Mouse (Mus musculus) cerebellum, postnatal 36 days (tissue): ENCODE results near the gene Hist1h3e.
A peak's percentile ranks its signal among the peaks of the same experiment; 100 is the strongest.

Experiments
- DNase-seq, 2 experiments: peaks; one replicate each; pipeline ENCODE4 v3.0.0; 2021 to 2022; ENCODE audit warnings: mixed read lengths in 2 of 2

Gene Hist1h3e

GRCm38 (mm10) chr13:23536076-23536822 lies 25.9 kb downstream of the Hist1h3e start:
- DNase-seq: no peak

GRCm38 (mm10) chr13:23535137-23536075 lies 26.8 kb downstream of the Hist1h3e start, which contains the start of gene Hist1h3g:
Hist1h3g (plus strand) TSS chr13:23535422.
- DNase-seq: peak; percentile 79 to 88

- DNase-seq: no peak
Observed at GRCm38 (mm10) chr13:23534368-23535131, 27.6 kb downstream of the Hist1h3e start.

- DNase-seq: peak; percentile 59 to 70
Observed at GRCm38 (mm10) chr13:23533560-23534367, 28.4 kb downstream of the Hist1h3e start, which contains the start of gene Hist1h2af. Hist1h2af (plus strand) TSS chr13:23533906.

GRCm38 (mm10) chr13:23532262-23533075 lies 29.7 kb downstream of the Hist1h3e start:
- no peak for DNase-seq

GRCm38 (mm10) chr13:23530901-23531875 lies 31.0 kb downstream of the Hist1h3e start, which contains the start of gene Hist1h4h:
Hist1h4h (plus strand) TSS chr13:23531050.
- DNase-seq: peak; percentile 95 to 97

GRCm38 (mm10) chr13:23530181-23530900 lies 31.8 kb downstream of the Hist1h3e start:
- DNase-seq: peak; percentile 40 to 69

- no peak for DNase-seq
Observed at GRCm38 (mm10) chr13:23529480-23530165, 32.5 kb downstream of the Hist1h3e start.

GRCm38 (mm10) chr13:23529005-23529404 lies 33.2 kb downstream of the Hist1h3e start:
- no peak for DNase-seq

- DNase-seq: peak; percentile 83 to 92
Observed at GRCm38 (mm10) chr13:23526312-23526711, 35.9 kb downstream of the Hist1h3e start.

- DNase-seq: no peak
Observed at GRCm38 (mm10) chr13:23525901-23526300, 36.3 kb downstream of the Hist1h3e start.

GRCm38 (mm10) chr13:23524654-23525053 lies 37.5 kb downstream of the Hist1h3e start:
- peak; percentile 72 to 73 for DNase-seq

- DNase-seq: no peak
Observed at GRCm38 (mm10) chr13:23523976-23524375, 38.2 kb downstream of the Hist1h3e start.

- DNase-seq: peak; percentile 78 to 83
Observed at GRCm38 (mm10) chr13:23521703-23522102, 40.5 kb downstream of the Hist1h3e start.

GRCm38 (mm10) chr13:23519416-23519815 lies 42.8 kb downstream of the Hist1h3e start:
- DNase-seq: peak; percentile 69 to 86

GRCm38 (mm10) chr13:23518885-23519284 lies 43.3 kb downstream of the Hist1h3e start:
- peak; percentile 69 to 89 for DNase-seq

- no peak for DNase-seq
Observed at GRCm38 (mm10) chr13:23518295-23518603, 43.9 kb downstream of the Hist1h3e start.

GRCm38 (mm10) chr13:23517603-23518294 lies 44.4 kb downstream of the Hist1h3e start:
- peak; percentile 84 to 96 for DNase-seq
